Mouse (Mus musculus): Measurements from ENCODE around the gene Col6a2.

Col6a2 gene

DNA sequence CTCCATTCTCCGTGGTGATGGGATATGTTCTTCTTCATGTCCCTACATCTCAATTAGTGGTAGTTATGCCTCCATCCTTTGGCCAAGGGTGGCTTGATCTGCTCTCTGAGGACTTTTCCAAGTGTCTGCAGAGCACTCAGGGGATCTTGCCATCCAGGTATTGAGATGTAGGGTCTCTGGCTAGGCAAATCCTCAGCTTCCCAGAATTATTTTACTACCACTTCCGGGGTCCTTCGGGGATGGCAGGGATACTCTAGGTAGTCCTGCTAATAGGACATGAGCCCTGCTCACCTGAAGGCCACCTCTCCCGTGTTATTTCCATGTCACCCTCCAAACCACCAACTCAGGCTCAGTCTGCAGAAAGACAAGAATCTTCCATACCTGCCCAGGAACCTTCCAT lies 13.2 kb upstream of the Col6a2 start:
- DNase-seq (ENCODE audit: extremely low read depth, low read depth) = no peak

DNA sequence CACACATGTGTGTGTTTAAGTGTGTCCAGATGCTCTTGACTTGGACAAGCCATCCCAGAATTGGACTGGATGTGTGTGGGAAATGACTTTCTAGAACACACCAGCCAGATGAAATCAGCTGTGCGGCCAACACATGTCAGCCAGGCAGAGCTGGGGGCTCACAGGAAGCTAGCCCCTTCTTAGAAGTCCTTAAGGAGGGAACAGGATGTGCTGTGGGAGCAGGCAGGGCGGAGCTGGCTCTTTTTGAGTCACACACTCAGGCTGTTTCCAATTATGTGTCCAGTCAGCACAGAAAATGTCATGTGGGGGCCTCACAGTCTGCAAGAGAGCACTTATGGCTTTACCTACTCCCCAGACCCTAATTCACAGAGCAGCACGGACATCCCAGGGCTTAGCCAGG lies 12.6 kb upstream of the Col6a2 start:
- DNase-seq (ENCODE audit: extremely low read depth, low read depth) = no peak

DNA sequence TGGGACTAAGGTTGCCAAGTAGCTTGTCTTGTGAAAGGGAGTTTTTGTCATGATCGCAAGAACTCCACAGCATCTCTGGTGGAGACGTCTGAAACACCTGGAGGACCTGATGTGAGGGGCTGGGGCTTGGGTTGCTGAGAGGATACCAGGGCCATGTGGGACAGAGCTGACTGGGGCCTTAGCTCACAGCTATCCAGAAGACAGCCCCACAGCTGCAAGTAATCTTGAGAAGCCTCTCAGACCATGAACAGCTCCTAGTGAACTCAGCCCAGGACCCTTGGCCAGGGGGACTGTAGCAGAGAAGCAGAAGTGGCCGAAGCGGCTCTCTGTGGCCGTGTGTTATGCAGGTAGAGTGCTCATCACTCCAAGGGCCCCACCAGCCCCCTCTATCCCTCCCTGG lies 11.2 kb upstream of the Col6a2 start:
- DNase-seq (ENCODE audit: extremely low read depth, low read depth) = no peak

DNA sequence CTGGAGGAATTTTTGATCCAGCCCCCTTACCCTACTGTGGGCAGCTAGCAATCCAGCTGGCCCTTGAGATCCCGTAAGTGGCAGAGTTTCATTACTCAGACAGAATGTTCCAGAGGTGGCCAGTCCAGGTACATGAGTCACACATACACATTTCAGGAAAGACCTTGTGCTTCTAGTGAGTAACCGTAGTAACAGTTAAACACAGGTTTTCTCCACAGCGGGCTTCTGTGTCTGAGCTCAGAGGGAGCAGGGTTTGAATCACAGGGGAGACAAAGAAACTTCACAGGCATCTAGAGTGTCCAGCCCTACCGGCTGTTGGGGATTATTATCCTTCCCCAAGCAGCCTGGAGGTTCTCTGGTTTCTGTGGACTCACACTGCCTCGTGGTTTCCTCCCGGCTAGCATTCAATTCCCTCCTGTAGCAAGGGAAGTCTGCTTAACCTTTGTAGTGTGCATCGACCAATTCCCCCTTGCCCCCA lies 10.7 kb upstream of the Col6a2 start:
- no peak for DNase-seq (ENCODE audit: extremely low read depth, low read depth)

DNA sequence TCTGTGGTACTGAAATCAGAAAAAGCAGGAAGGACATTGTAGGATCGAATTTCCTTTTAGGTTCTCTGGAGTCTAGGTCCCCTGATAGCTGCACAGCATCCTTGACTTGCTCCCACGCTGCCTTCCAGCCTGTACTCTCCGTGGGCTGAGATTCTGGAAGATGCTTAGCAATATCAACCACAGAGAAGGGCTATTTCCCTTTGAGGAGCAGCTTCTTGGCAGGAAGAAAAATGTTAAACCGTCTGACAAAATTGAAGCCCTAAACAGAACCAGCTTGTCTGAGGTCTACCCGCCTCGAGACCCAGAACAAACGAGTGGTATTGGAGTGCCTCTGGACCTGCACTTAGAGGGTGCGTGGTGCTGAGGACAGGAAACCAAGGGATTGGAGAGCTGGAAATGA lies 9.2 kb upstream of the Col6a2 start:
- DNase-seq (ENCODE audit: extremely low read depth, low read depth) = no peak

DNA sequence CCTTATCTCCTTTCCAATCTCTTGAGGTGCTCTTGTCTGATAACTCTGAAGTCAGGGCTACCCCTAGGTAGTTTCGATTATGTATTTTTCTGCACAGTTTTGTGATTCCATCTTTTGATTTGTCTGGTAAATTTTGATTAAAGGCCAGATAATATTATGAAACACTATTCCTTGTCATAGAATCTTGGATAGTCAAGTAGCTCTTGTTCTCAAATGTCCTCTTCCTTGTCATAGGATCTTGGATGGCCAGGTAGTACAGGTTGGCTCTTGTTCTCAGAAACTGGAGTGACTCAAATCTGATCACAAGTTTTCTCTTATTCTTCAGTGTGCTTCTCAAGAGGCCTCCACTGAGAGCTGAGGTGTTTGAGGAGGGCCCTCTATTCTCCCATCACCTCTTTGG lies 7.2 kb upstream of the Col6a2 start:
- DNase-seq (ENCODE audit: extremely low read depth, low read depth) = no peak

DNA sequence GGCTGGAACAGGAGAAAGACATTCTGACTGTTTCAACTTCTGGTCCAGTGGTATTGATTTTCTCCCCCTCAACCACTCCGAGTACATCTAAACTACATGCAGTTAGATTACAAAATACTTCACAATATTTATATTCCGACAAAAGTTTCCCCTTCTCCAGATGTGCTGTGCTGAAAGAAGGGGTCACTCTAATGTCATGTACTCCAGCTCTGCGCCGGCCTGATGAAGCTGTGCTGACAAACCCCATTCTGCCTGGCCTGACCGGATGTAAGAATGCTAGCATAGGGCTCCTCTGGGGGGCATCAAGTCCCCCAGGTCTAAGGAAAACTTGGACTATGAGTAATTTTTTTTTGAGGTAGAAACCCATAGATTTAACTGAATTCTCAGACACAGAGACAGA lies 4.3 kb upstream of the Col6a2 start:
- no peak for DNase-seq (ENCODE audit: extremely low read depth, low read depth)

DNA sequence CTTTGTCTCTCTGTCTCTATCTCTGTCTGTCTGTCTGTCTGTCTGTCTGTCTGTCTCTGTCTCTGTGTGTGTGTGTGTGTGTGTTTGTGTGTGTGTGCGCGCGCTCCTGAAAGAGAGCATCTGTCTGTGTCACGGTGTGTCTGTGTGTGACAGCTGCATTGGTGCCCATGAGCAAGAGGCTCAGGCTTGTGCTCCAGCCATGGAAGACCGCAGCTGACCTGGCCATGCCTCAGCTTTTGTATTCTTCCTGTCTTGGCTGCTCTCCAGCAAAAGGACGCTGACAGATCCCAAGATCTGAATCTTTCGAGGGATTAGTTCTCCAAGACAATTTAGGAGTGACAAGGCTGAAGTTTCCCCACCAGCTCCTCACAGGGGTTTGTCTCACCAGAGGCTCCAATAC lies 1.5 kb upstream of the Col6a2 start:
- no peak for DNase-seq (ENCODE audit: extremely low read depth, low read depth)

DNA sequence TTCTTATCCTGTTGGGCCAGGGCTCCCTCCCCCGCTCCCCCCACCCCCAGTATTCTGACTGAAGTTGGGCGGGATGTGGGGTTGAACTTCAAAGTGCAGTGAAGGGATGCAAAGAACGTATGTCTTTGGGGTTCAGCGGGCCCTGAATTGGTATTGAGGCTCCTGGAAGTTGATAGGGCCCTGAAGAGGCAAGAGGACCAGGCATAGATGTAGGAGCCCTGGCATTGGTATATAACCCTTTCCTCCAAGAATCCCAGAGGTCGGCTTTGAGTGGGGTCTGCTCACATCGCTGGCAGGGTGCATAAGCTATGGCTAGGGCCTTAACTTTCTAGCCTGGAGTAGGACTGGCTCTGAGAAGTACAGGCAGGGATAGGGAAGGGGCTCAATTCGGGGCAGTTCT lies 304 bp upstream of the Col6a2 start:
- no peak for DNase-seq (ENCODE audit: extremely low read depth, low read depth)

DNA sequence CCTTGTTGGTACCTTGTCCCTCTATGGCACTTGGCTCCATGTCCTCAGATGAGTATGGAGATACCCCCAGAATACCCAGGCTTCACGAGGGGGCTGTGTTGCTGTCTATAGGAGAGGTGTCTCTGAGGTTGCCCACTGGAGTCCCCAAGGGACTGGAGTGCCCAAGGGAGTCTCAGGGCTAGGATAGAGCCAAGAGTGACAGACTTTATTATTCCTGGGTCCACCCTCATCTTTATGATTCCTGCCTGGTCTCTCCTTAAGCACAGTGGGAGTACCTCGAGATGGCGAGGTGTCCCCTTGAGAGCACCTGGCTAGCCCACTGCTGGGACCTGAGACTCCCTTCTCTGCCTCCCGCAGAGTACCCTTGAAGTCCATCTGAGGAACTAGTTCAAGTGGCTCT lies 1.0 kb downstream of the Col6a2 start:
- no peak for DNase-seq (ENCODE audit: extremely low read depth, low read depth)

DNA sequence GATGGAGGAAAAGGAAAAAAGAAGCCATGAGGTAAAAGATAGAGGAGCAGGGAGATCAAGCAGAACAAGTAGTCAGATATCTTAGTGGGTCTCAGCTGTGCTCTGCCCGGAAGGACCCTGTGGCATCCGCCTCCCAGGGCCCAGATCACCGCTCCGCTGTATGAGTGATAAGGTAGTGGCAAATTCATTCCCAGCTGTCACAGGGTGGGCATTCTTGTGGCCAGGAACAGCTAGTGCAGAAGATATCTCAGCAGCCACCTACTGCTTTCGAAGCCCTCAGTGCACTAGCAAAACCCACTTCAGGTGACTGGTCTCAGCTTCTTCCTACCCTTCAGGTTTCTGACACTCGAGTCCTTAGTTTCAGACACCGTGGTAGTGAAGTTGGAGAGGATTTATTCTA lies 11.0 kb downstream of the Col6a2 start:
- DNase-seq (ENCODE audit: extremely low read depth, low read depth) = no peak

DNA sequence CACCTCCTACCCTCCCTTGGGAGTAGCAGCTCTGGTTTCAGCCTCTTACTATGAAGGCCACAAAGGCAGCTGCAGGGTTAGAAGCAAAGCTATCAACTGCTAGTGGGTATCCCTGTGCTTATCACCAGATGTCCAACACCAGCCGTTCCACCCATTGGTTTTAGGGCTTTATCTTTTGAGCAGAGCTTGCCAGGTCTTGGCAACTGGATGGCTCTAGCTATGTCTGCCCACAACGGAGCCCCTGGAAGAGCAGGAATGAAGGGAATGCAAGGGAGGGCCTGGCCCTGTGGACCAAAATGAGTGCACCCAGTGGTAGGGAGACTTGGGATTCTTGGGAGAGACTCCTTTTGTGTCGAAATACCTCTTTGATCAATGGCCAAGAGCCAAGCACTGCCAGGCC lies 20.7 kb downstream of the Col6a2 start:
- DNase-seq (ENCODE audit: extremely low read depth, low read depth) = no peak

DNA sequence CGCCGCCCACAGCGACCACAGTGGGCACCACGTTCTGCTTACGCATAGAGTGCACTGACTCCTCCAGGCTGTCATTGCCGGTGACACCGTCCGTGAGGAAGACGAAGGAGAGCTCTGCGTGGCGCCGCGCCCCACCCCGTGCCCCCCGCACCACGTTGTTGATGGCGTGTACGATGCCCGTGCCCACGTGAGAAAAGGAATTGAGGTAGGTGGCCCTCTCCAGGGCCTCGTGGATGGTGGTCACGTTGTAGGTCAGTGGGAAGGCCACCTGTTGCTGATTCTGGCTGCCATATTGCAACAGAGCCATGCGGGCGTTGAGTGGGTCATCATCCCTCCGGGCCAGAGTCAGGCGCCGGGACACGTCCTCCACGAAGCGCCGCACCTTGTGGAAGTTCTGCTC lies 27.1 kb downstream of the Col6a2 start:
- DNase-seq (ENCODE audit: extremely low read depth, low read depth) = no peak

DNA sequence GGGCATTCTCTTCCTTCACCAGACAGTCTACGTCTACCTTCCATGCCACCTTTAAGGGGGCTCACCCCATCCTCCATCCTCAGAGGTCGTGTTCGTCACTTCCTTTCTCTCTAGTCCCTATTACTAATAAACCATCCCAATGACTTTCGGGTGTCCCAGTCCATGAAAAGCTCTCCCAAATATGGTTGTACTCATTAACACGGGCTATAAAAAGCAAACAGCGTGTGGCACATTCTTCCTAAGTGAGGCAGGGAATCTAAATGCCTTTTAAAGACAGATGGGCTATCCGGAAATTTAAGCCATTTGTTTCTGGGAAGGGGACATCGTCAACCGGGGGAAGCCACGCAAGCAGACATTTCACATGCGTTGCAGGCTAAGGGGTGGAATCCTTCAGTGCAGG lies 33.2 kb downstream of the Col6a2 start:
- no peak for DNase-seq (ENCODE audit: extremely low read depth, low read depth)

DNA sequence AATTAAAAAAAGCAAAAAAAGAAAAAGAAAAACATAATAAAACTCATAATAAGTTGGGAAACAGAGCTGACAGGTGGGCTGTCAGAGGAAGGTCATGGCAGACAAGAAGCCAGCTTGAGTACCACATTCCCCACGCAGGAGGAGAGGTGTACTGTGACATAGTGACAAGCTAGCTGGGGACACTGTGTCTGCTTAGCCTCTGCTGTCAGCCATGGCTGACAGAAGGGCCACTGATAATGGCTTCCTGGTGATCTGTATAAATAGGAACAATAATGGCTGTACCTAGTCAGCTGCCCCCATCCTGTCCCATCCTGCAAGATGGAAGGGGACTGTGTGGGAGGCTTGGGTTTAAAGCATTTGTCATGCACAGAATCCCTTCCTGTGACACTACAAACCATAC lies 37.2 kb downstream of the Col6a2 start:
- DNase-seq (ENCODE audit: extremely low read depth, low read depth) = no peak

DNA sequence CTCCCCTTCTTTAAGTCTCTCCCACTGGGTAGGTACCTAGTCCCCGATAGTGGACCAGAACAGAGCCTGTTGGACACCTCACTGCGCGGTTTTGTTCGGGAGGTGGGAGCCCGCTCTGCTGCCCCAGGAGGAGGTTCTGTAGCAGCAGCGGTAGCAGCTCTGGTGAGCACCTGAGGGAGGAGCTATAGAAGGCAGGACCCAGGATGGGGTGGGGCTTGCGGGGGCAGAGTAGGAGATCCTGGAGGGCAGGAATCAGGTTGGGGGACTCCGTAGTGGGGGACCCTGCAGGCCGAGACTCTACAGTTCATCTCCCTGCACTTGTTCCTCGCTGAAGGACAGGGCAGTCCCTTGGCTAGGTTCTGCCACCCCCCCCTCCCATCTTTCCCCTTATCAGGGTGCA lies 39.3 kb downstream of the Col6a2 start:
- no peak for DNase-seq (ENCODE audit: extremely low read depth, low read depth)

DNA sequence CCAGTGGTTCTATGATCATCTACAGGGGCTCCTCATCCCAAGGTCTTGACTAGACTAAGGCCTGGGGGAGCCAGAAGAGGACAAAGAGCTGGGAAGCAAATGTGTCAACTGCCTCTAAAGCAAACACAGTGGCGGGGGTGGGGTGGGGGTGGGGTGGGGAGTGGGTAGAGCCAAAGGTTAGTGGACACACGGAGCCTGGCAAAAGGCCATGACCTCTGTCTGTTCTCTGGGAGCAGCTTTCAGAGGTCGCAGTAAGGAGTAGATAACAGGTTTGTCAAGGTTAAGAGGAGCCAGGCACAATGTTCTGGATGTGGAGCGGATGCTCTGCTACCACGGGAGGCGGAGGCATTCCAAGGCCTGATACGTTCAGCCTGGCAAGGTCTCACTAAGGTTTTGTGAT lies 46.5 kb downstream of the Col6a2 start:
- DNase-seq (ENCODE audit: extremely low read depth, low read depth) = no peak

DNA sequence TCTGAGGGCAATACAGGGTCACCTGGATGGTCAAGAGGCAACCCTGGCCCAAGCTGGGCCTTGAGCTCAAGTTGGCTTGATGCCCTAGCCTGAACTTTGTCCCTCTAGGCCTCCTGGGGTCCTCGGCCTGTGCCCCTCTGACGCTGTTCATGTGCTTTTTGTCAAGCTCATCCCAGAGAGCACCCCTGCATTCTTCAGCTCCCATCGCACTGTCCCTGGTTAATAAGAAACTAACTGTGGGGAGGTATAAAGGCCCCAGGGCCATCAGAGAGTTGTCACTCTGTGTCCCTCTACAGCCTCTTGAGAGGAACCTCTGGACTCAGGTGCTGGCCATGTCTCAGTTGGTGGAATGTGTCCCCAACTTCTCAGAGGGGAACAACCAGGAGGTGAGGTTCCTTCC lies 48.1 kb downstream of the Col6a2 start, which contains the start of gene Ftcd:
Gene Ftcd (plus strand): TSS at position 275 of the 400 bp plus-strand sequence.
- DNase-seq (ENCODE audit: extremely low read depth, low read depth) = no peak

DNA sequence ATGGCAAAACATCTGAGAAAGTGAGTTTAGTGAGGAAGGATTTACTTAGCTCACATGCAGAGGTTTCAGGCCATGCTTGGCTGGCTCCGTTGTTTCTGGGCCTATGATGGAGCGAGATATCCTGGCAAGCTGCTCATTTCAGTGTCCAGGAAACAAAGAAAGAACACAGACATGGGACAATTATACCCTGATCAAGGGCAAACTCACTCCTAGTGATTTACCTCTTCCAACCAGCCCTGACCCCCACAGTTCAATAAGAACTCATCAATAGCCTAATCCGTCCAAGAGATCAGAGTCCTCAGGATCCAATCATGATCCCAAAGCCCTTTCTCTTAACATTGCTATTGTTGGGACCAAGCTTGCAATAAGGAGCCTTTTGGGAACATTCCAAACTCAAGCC lies 51.3 kb downstream of the Col6a2 start:
- DNase-seq (ENCODE audit: extremely low read depth, low read depth) = no peak

DNA sequence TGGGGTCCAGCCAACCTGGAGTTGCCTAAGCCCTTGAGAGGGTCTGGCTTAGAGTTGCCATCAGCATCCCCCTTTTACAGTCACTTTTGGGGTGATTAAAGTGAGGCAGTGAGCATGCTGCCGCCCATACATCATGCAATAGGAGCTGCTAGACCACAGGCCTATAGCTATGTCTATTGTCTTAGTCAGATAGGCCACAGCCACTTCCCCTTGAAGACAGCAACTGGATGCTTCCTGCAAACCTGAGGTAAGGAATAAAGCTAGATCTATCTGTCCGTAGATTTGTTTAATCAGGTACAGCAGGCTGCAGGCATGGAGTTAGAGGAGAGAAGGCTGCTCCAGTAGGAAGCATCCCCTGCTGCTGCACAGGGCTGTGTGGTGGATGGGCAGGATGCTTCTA lies 52.4 kb downstream of the Col6a2 start:
- peak; percentile 32 for DNase-seq (ENCODE audit: extremely low read depth, low read depth)

DNA sequence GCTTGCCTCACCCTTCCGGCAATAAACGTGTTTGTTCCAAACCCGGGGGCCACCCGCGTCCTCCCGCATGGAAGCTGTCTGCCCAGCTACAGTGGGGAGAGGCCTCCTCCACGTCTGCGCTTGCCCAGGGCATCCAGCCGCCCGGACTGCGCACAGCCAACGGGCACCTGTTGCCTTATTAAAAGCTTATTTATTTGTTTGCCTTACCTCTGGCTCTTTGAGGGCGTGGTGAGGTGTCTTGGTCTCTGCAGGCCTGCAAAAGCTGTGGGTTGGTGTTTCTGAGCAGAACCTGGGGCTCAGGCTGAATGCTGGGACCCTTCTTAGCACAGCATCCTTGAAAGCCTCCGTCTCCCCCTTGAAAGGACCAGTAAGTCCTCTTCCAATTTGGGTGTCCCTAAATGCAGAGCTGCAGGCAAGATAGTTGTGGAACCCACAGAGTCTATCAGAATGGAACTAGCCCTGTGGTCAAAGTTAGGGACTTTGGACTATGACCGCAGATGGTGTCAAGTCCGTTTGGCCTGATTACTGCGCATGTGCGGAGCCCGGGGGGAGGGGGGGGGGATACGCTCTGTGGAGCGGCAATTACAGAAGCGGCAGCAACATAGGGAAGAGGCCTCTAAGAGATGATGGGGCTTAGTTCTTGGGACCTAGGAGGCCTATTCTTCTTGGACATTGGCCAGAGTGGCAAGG lies 53.3 kb downstream of the Col6a2 start:
- DNase-seq (ENCODE audit: extremely low read depth, low read depth) = no peak

DNA sequence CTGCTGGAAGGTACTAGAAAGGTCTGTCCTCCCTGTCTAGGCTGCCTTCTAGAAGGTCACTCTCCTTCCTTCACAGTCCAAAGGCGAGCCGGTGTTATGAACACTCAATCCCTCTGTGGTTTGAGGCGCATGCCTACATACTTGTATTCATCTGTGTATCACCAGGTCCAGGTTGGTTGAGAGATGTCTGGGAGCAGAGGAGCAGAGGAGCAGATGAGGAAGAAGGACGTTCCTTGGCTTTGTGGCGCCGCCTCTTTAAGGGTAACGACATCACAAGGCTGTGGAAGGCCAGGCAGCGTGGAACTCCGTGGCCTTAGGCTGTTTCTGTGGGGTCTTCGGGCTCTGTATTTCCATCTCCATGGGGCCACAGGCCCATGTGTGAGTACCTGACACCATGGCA lies 61.5 kb downstream of the Col6a2 start, which contains the start of gene Spatc1l:
Gene Spatc1l (plus strand): TSS at position 301 of the 400 bp plus-strand sequence.
- no peak for DNase-seq (ENCODE audit: extremely low read depth, low read depth)

DNA sequence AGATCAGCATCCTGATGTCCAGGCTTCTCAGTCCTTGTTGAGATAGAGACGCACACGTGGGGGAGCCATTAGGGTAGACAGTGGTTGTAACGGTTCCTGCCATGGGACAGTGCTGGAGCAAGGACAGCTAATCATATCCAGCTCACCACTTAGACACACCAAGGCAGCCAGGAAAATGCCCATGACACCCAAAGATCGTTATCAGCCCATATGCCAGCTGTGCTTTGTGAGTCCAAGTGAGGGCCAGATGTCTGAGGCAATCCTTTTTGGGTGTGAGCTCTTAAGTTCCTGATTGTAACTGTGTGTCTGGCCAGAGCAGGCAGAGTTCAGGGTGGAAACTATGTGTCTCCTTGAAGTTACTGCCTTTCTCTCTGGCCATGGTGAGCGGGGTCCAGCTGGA lies 69.4 kb downstream of the Col6a2 start:
- no peak for DNase-seq (ENCODE audit: extremely low read depth, low read depth)

DNA sequence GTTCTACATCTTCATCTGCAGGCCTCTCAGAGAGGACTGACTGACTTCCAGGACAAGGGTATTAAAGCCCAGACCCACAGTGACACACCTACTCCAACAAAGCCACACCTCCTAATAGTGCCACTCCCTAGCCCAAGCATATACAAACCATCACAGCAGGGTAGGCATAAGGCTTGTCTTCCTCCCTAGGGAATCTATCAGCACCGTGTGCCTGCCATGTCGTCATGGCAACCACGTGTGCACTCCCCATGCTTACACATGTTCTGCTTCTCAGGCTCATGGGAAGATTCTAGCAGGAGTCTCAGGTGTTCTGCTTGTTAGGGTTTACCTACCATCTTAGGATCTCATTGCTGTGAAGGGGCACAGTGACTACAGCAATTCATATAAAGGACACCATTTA lies 71.9 kb downstream of the Col6a2 start:
- no peak for DNase-seq (ENCODE audit: extremely low read depth, low read depth)
